Mouse (Mus musculus): ENCODE data around the gene Ces3a. TPM values are rescaled to one million over a fixed set of nuclear protein-coding genes. Genes with fewer than 3 reads are reported as not detected.
"Not testable (repeated sequence)": the region's sequence is repeated elsewhere in the genome, so short reads cannot be mapped to it uniquely, and the experiment has no call there.

Gene Ces3a
- total RNA-seq, 2 experiments from 2014 or later, result not detected

DNA sequence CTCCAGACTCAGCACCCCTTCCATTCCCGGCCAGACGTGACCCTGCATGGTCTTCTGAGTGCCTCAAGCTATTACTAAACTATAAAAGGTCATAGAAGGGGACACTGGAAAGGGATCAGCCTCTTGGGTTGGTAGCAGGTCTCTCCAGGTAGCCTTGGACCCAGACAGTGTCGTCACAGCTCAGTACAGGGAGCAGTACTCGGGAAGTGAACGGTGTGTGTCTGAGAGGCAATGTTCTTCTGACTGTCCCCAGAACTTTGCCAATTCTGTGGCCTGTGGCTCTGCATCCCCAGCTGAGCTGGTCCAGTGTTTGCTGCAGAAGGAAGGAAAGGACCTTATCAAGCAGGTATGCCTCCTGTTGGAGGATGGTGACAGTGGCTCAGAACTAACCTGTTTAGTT is 39.8 kb downstream of the Ces3a start:
- intact Hi-C loops (cut with DNase I; ENCODE audit: low total_unique reads); DNase-seq: not testable (repeated sequence)

GRCm38 (mm10) chr8:105088581-105088980 is 40.2 kb downstream of the Ces3a start:
- DNase-seq, result no peak
- intact Hi-C loops (cut with DNase I; ENCODE audit: low total_unique reads), result no loop called here

DNA sequence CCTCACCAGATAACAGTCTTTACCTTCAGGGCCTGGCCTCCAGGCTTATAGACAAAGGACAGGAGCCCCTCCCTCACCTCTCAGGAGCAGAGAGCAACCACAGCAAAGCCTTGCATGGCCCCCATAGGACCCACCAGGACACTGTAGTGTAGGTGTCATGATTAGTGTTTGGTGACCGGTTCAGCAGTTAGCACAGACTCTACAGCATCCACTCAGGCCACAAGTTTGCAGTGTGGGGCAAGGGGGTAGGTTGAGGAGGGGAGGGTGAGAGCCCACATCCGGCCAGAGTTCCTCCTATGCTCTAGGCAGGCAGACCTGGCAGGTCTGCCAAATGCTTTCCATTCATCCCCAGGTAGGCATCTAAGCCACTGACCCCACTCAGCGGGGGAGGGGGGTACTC is 45.6 kb downstream of the Ces3a start:
- no peak for DNase-seq
- intact Hi-C loops (cut with DNase I; ENCODE audit: low total_unique reads), result no loop called here

DNA sequence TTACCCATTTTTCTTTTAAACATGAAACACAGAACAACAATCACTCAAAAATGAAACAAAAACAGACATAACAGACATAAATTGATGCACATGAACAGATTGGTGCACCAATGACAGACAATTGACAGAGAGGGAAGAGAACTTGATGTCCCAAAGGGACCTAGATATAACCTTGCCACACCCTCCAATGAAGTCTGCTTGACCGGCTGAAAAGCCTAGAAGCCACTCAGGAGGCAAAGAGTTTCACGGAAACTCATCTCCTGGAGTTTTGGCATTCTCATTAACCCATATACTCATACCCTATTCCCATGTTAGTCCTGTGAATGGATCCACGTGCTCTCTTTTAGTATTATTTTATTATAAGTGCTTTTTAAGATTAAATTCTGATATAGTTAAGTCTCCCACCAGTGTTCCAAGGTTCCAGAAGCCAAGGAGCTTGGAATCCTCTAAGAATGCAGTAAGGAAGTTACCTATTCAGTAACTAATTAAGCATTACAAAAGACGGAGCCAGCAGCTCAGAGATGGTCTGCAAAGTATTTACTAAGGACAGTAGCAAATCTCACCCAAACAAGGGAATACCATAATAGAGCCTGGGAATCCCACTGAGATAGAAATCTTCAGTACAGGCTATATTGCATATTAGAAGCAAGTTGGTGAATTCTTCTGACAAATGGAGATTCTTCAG is 53.8 kb downstream of the Ces3a start:
- intact Hi-C loops (cut with DNase I; ENCODE audit: low total_unique reads); DNase-seq: not testable (repeated sequence)

DNA sequence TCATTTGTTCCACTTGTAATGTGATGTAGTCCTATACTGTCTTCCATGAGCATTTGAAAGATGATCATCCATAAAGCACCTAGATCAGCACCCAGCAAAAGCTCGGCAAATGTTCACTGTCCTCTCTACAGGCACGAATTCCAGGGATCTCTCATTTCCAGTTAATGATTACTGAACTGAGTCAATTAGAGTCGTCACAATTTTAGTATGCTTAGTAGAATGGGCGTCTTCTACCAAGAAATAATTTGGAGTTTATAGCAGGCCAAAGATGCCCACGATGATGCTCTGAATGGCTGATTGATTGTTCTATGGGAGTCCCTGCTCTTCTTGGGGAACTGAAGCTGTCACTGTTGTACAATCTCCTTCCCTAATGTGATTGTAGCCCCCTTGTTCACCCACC is 55.3 kb downstream of the Ces3a start:
- intact Hi-C loops (cut with DNase I; ENCODE audit: low total_unique reads); DNase-seq: not testable (repeated sequence)

DNA sequence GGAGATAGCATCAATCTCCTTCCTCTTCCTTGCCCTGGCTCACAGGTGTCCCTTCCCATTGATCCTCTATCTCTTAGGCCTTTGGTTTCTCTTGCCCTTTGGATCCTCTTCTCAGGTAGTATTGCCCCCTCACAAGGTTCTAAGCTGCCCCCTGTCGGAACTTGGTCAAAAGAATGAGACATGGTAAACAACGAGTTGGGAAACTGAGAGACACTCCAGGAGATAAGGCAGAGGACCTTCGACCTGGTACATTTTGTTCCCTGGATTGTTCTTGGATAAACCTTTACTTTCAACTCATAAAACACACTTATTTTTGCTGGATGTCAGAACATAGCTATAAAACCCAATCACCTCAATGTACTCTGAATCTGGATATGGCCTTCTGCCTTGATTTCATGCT is 55.8 kb downstream of the Ces3a start:
- no peak for DNase-seq
- intact Hi-C loops (cut with DNase I; ENCODE audit: low total_unique reads), result no loop called here

Other genes with a start within 250 kb of the Ces3a start
- under 1 TPM in 1 of 2 experiments, not detected in 1; 0.14 TPM for gene Ces2b, start 217.0 kb upstream of the Ces3a start, total RNA-seq (2021)
- gene Ces2c, start 201.5 kb upstream of the Ces3a start, total RNA-seq (2021), result under 1 TPM; 0.33 to 0.47 TPM
- under 1 TPM; 0.09 to 0.10 TPM for gene Ces2e, start 122.3 kb upstream of the Ces3a start, total RNA-seq (2021)
- gene Ces2f, start 101.2 kb upstream of the Ces3a start, total RNA-seq (2021), result not detected
- under 1 TPM; 0.22 to 0.47 TPM for gene Ces2g, start 86.9 kb upstream of the Ces3a start, total RNA-seq (2021)
- gene Ces2h, start 47.7 kb upstream of the Ces3a start, total RNA-seq (2021), result not detected
- not detected for gene Ces3b, start 35.2 kb downstream of the Ces3a start, total RNA-seq (2021)
- not detected for gene Ces4a, start 83.2 kb downstream of the Ces3a start, total RNA-seq (2021)
- gene Cbfb, start 122.1 kb downstream of the Ces3a start, total RNA-seq (2021), result 10 to 100 TPM; 37.2 TPM
- 10 to 100 TPM; 14.6 to 18.7 TPM for gene D230025D16Rik, start 176.5 kb downstream of the Ces3a start, total RNA-seq (2021)
- 1 to 10 TPM; 5.1 to 6.1 TPM for gene B3gnt9, start 206.6 kb downstream of the Ces3a start, total RNA-seq (2021)
- 1 to 10 TPM; 2.8 to 3.9 TPM for gene Tradd, start 216.0 kb downstream of the Ces3a start, total RNA-seq (2021)
- gene Fbxl8, start 216.0 kb downstream of the Ces3a start, total RNA-seq (2021), result 1 to 10 TPM; 1.3 TPM
- gene Hsf4, start 221.2 kb downstream of the Ces3a start, total RNA-seq (2021), result 1 to 10 TPM in 1 of 2 experiments, under 1 TPM in 1; 0.95 to 1.4 TPM
- 10 to 100 TPM; 24.1 to 27.3 TPM for gene Nol3, start 227.5 kb downstream of the Ces3a start, total RNA-seq (2021)
- 1 to 10 TPM in 1 of 2 experiments, under 1 TPM in 1; 0.84 to 1.3 TPM for gene 4931428F04Rik, start 241.3 kb downstream of the Ces3a start, total RNA-seq (2021)
- 1 to 10 TPM; 3.4 to 3.7 TPM for gene Exoc3l, start 247.5 kb downstream of the Ces3a start, total RNA-seq (2021)
- 10 to 100 TPM; 15.4 to 17.2 TPM for gene E2f4, start 249.1 kb downstream of the Ces3a start, total RNA-seq (2021)

Measured in gastrocnemius, postnatal 14 days (tissue).